Mouse (Mus musculus) spleen, adult 2 months (tissue): ENCODE measurements around the gene Camta1.

ENCODE experiments used
- CTCF ChIP-seq: fragments of 200-500 bp; IDR thresholded peaks from 2 replicates; pipeline ENCODE4 v1.5.1; 2011; ENCODE audit warnings: mild to moderate bottlenecking, inconsistent platforms; ENCODE audit not compliant: insufficient read depth, insufficient read length, insufficient replicate concordance; ENCODE audit errors: extremely low read depth
- POLR2A ChIP-seq: fragments of 200-500 bp; IDR thresholded peaks from 2 replicates; pipeline ENCODE4 v1.6.1; 2011; ENCODE audit warnings: low read depth, low read length, inconsistent platforms

- no peak for TF ChIP-seq CTCF
- no peak for TF ChIP-seq POLR2A
These were observed 551.5 kb downstream of the Camta1 start for GRCm38 (mm10) chr4:151310056-151310685.
